Mouse (Mus musculus) heart, postnatal 0 days (tissue): ENCODE measurements around the gene Pacsin2.

Experiments used
- CTCF ChIP-seq: IDR thresholded peaks from 2 replicates; pipeline ENCODE4 v1.5.1; 2016; ENCODE audit warnings: antibody characterized with exemption, control low read depth, low read depth
- EP300 ChIP-seq: IDR thresholded peaks from 2 replicates; pipeline ENCODE4 v1.6.1; 2016; ENCODE audit warnings: antibody characterized with exemption, low read depth

DNA sequence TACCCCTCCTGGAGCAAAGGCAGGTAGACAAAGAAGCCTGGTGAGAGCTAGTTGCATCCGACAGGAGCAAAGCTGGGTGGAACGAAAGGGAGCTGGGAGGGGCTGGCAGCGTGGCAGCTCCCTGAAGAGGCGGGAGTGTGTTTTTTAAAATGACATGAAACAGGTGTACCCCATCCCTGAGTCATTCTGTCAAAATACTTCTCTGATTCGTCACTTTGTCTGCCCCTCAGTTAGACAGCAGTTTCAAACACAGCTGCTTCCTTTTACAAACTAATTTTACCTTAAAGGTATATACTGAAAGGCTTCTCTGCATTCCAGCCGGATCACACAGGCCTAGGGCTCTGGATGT, 30.1 kb upstream of the Pacsin2 start:
- no peak for TF ChIP-seq EP300
- no peak for TF ChIP-seq CTCF
